Mouse (Mus musculus) bone marrow, adult 2 months (tissue): ENCODE data around the gene Serpina16.

Experiments
- CTCF ChIP-seq: fragments of 200-500 bp; IDR thresholded peaks from 2 replicates; pipeline ENCODE4 v1.5.1; 2011; ENCODE audit warnings: low read length, control low read depth; ENCODE audit not compliant: control insufficient read depth, insufficient read depth
- POLR2A ChIP-seq: fragments of 200-500 bp; IDR thresholded peaks from 2 replicates; pipeline ENCODE4 v1.6.1; 2011; ENCODE audit warnings: low read depth, mild to moderate bottlenecking, control low read depth, low read length, borderline replicate concordance; ENCODE audit not compliant: control insufficient read depth

GRCm38 (mm10) chr12:103681739-103682138 is 5.8 kb upstream of the Serpina16 start:
- TF ChIP-seq POLR2A (no peak), CTCF (no peak)
